Mouse (Mus musculus) right cerebral cortex, postnatal 10 days (tissue): ENCODE results near the gene Vmn2r84.
"Not testable (repeated sequence)": the region's sequence is repeated elsewhere in the genome, so short reads cannot be mapped to it uniquely, and the experiment has no call there.

Experiments
- DNase-seq, 2 experiments: peaks; one replicate each; pipeline ENCODE4 v3.0.0; 2021; ENCODE audit warnings: low spot score in 2 of 2

The Vmn2r84 gene

GRCm38 (mm10) chr10:130394232-130394631, at the start of gene Vmn2r84:
Gene Vmn2r84, minus strand, starts transcription at chr10:130394332.
- no peak for DNase-seq

GRCm38 (mm10) chr10:130434185-130434898, 40.2 kb upstream of the Vmn2r84 start:
- not testable (repeated sequence) for DNase-seq

GRCm38 (mm10) chr10:130429603-130430002, 35.5 kb upstream of the Vmn2r84 start, which contains the start of gene Vmn2r85:
Gene Vmn2r85, minus strand, starts transcription at chr10:130429703.
- not testable (repeated sequence) for DNase-seq

- DNase-seq: not testable (repeated sequence)
Observed at GRCm38 (mm10) chr10:130422368-130422767, 28.2 kb upstream of the Vmn2r84 start.

GRCm38 (mm10) chr10:130420401-130420800, 26.3 kb upstream of the Vmn2r84 start:
- no peak for DNase-seq

GRCm38 (mm10) chr10:130419954-130420353, 25.8 kb upstream of the Vmn2r84 start:
- not testable (repeated sequence) for DNase-seq

- DNase-seq: not testable (repeated sequence)
Observed at GRCm38 (mm10) chr10:130416352-130416751, 22.2 kb upstream of the Vmn2r84 start.

GRCm38 (mm10) chr10:130412167-130412698, 18.1 kb upstream of the Vmn2r84 start:
- not testable (repeated sequence) for DNase-seq

- no peak for DNase-seq
Observed at GRCm38 (mm10) chr10:130375145-130375544, 19.0 kb downstream of the Vmn2r84 start.

GRCm38 (mm10) chr10:130372491-130373173, 21.5 kb downstream of the Vmn2r84 start:
- DNase-seq: no peak

GRCm38 (mm10) chr10:130371644-130372043, 22.5 kb downstream of the Vmn2r84 start:
- DNase-seq: no peak

GRCm38 (mm10) chr10:130370005-130370682, 24.0 kb downstream of the Vmn2r84 start:
- DNase-seq: no peak

- no peak for DNase-seq
Observed at GRCm38 (mm10) chr10:130368384-130368783, 25.7 kb downstream of the Vmn2r84 start.

GRCm38 (mm10) chr10:130364766-130365165, 29.4 kb downstream of the Vmn2r84 start:
- DNase-seq: no peak

- DNase-seq: no peak
Observed at GRCm38 (mm10) chr10:130363438-130364164, 30.5 kb downstream of the Vmn2r84 start.

GRCm38 (mm10) chr10:130344056-130344455, 50.1 kb downstream of the Vmn2r84 start:
- no peak for DNase-seq

- not testable (repeated sequence) for DNase-seq
Observed at GRCm38 (mm10) chr10:130340050-130340449, 54.1 kb downstream of the Vmn2r84 start.

- DNase-seq: no peak
Observed at GRCm38 (mm10) chr10:130337581-130337980, 56.6 kb downstream of the Vmn2r84 start.

- no peak for DNase-seq
Observed at GRCm38 (mm10) chr10:130336385-130336784, 57.7 kb downstream of the Vmn2r84 start.

- DNase-seq: no peak
Observed at GRCm38 (mm10) chr10:130330711-130331110, 63.4 kb downstream of the Vmn2r84 start.
